Mouse (Mus musculus): ENCODE measurements around the gene Apba2.

Gene Apba2

GRCm38 (mm10) chr7:64725967-64726695 lies 224.6 kb downstream of the Apba2 start:
- peak in 1 of 2 experiments; percentile 56 for DNase-seq (ENCODE audit: low spot score in 2 of 2)

GRCm38 (mm10) chr7:64728181-64728591 lies 226.7 kb downstream of the Apba2 start:
- DNase-seq (ENCODE audit: low spot score in 2 of 2), result peak; percentile 57 to 59

- DNase-seq (ENCODE audit: low spot score in 2 of 2), result no peak
These were observed 227.3 kb downstream of the Apba2 start for GRCm38 (mm10) chr7:64728816-64729215.

- peak; percentile 63 to 76 for DNase-seq (ENCODE audit: low spot score in 2 of 2)
These were observed 228.3 kb downstream of the Apba2 start for GRCm38 (mm10) chr7:64729785-64730184.

- no peak for DNase-seq (ENCODE audit: low spot score in 2 of 2)
These were observed 237.6 kb downstream of the Apba2 start for GRCm38 (mm10) chr7:64739131-64739530.

- peak; percentile 87 to 92 for DNase-seq (ENCODE audit: low spot score in 2 of 2)
These were observed 240.1 kb downstream of the Apba2 start for GRCm38 (mm10) chr7:64741333-64742307.

- DNase-seq (ENCODE audit: low spot score in 2 of 2), result peak in 1 of 2 experiments; percentile 67
These were observed 242.1 kb downstream of the Apba2 start for GRCm38 (mm10) chr7:64743610-64744009.

GRCm38 (mm10) chr7:64751465-64751864 lies 250.0 kb downstream of the Apba2 start:
- peak; percentile 71 to 78 for DNase-seq (ENCODE audit: low spot score in 2 of 2)

GRCm38 (mm10) chr7:64752133-64752532 lies 250.6 kb downstream of the Apba2 start:
- peak; percentile 71 to 72 for DNase-seq (ENCODE audit: low spot score in 2 of 2)

- DNase-seq (ENCODE audit: low spot score in 2 of 2), result no peak
These were observed 252.2 kb downstream of the Apba2 start for GRCm38 (mm10) chr7:64753678-64754077.

- DNase-seq (ENCODE audit: low spot score in 2 of 2), result no peak
These were observed 252.7 kb downstream of the Apba2 start for GRCm38 (mm10) chr7:64754161-64754560.

GRCm38 (mm10) chr7:64755141-64755540 lies 253.6 kb downstream of the Apba2 start:
- DNase-seq (ENCODE audit: low spot score in 2 of 2), result no peak

- no peak for DNase-seq (ENCODE audit: low spot score in 2 of 2)
These were observed 264.1 kb downstream of the Apba2 start for GRCm38 (mm10) chr7:64765595-64765994.

GRCm38 (mm10) chr7:64769768-64770167 lies 268.3 kb downstream of the Apba2 start:
- no peak for DNase-seq (ENCODE audit: low spot score in 2 of 2)

- no peak for DNase-seq (ENCODE audit: low spot score in 2 of 2)
These were observed 269.4 kb downstream of the Apba2 start for GRCm38 (mm10) chr7:64770779-64771390.

- DNase-seq (ENCODE audit: low spot score in 2 of 2), result no peak
These were observed 272.0 kb downstream of the Apba2 start for GRCm38 (mm10) chr7:64773465-64773864.

GRCm38 (mm10) chr7:64776708-64777489 lies 275.4 kb downstream of the Apba2 start:
- DNase-seq (ENCODE audit: low spot score in 2 of 2), result peak; percentile 73 to 74

- DNase-seq (ENCODE audit: low spot score in 2 of 2), result peak; percentile 67 to 80
These were observed 278.0 kb downstream of the Apba2 start for GRCm38 (mm10) chr7:64779501-64779900.

GRCm38 (mm10) chr7:64785040-64785439 lies 283.5 kb downstream of the Apba2 start:
- no peak for DNase-seq (ENCODE audit: low spot score in 2 of 2)

GRCm38 (mm10) chr7:64791145-64791544 lies 289.6 kb downstream of the Apba2 start:
- DNase-seq (ENCODE audit: low spot score in 2 of 2), result no peak

GRCm38 (mm10) chr7:64792031-64792430 lies 290.5 kb downstream of the Apba2 start:
- no peak for DNase-seq (ENCODE audit: low spot score in 2 of 2)
